Mouse (Mus musculus): ENCODE results near the gene Spata31d1a.

- no peak for TF ChIP-seq ZKSCAN1 (IDR thresholded peaks at IDR 0.05; ENCODE audit: borderline replicate concordance, low read depth, low read length)
- no peak for TF ChIP-seq POLR2A (IDR thresholded peaks at IDR 0.05; ENCODE audit: low read depth, low read length)
- TF ChIP-seq CTCF (conservative IDR thresholded peaks at IDR 0.05 in 1 of 2, IDR thresholded peaks at IDR 0.05 in 1 of 2; ENCODE audit: low read depth in 2 of 2, low read length in 2 of 2): no peak
- no peak for TF ChIP-seq HCFC1 (IDR thresholded peaks at IDR 0.05; ENCODE audit: low read depth, low read length)
- TF ChIP-seq EP300 (IDR thresholded peaks at IDR 0.05; ENCODE audit: low read length): no peak
- no peak for TF ChIP-seq ZMIZ1 (IDR thresholded peaks at IDR 0.05; ENCODE audit: low read depth, low read length)
- TF ChIP-seq TCF12 (IDR thresholded peaks at IDR 0.05; ENCODE audit: low read depth, low read length): no peak
Measured at GRCm38 (mm10) chr13:59656975-59657388, 53.1 kb downstream of the Spata31d1a start.

Measured in CH12.LX (cell line).